Mouse (Mus musculus): ENCODE results near the gene Nxn. TPM values are rescaled to one million over a fixed set of nuclear protein-coding genes. Genes with fewer than 3 reads are reported as not detected.

Nxn gene
- polyA plus RNA-seq, 1 experiment from 2014 or later, result 36.0 TPM

Other genes with a start within 250 kb of the Nxn start
- gene Vps53, start 219.5 kb downstream of the Nxn start, polyA plus RNA-seq (2014; fragmentation: Nextera tagmentation; extraction: Ambion mirVana), result 66.7 and 67.0 TPM in 2 replicates
- 29.3 and 30.1 TPM in 2 replicates for gene Fam57a, start 219.5 kb downstream of the Nxn start, polyA plus RNA-seq (2014; fragmentation: Nextera tagmentation; extraction: Ambion mirVana)
- 0.62 TPM in 1 of 2 replicates, not detected in the other for gene Dbil5, start 181.5 kb downstream of the Nxn start, polyA plus RNA-seq (2014; fragmentation: Nextera tagmentation; extraction: Ambion mirVana)
- 13.9 and 19.7 TPM in 2 replicates for gene Gemin4, start 181.5 kb downstream of the Nxn start, polyA plus RNA-seq (2014; fragmentation: Nextera tagmentation; extraction: Ambion mirVana)
- gene Mrm3, start 155.4 kb downstream of the Nxn start, polyA plus RNA-seq (2014; fragmentation: Nextera tagmentation; extraction: Ambion mirVana), result 23.3 and 25.0 TPM in 2 replicates
- gene Glod4, start 155.4 kb downstream of the Nxn start, polyA plus RNA-seq (2014; fragmentation: Nextera tagmentation; extraction: Ambion mirVana), result 127 TPM in 2 replicates
- gene Timm22, start 7.8 kb upstream of the Nxn start, polyA plus RNA-seq (2014; fragmentation: Nextera tagmentation; extraction: Ambion mirVana), result 110 TPM in 2 replicates
- gene Abr, start 223.2 kb upstream of the Nxn start, polyA plus RNA-seq (2014; fragmentation: Nextera tagmentation; extraction: Ambion mirVana), result 115 and 123 TPM in 2 replicates